Mouse (Mus musculus) C3H10T1/2 (cell line): ENCODE data around the gene Klk1b24. TPM values are rescaled to one million over a fixed set of nuclear protein-coding genes. Genes with fewer than 3 reads are reported as not detected.

Source experiments
- polyA plus RNA-seq, 2 experiments: library from polyadenylated mRNA; unstranded; fragments of >200 nt; fragmentation: generic; extraction: Trizol; gene quantifications; one replicate each; pipeline ENCODE4 v1.2.1; 2012; ENCODE audit warnings: missing spikeins in 2 of 2

Klk1b24 gene
- under 1 TPM in 1 of 2 experiments, not detected in 1; 0.08 TPM for polyA plus RNA-seq

DNA sequence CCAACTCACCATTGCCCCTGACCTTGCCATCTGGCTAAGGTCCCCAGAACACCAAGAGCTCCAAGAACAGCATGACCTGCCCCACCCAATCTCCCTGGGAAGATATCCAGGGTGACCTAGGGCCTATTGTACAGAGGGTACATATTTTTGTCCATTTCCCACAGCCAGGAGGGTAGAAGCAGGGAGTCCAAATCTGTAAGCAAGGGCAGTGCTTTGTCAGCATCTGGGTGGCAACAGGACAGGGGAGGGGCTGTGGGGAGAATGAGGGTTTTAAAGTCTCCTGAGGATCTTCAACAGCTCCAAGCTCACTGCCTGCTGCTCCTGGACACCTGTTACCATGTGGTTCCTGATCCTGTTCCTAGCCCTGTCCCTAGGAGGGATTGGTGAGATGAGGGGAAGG is at the start of gene Klk1b24:
Klk1b24 (plus strand) TSS at position 301 of the 400 bp plus-strand sequence.

GRCm38 (mm10) chr7:44197891-44198290 is 9.9 kb downstream of the Klk1b24 start, which contains the start of gene Klk1b3:
Gene Klk1b3 (plus strand): TSS chr7:44198191.

GRCm38 (mm10) chr7:44207135-44207534 is 19.1 kb downstream of the Klk1b24 start, which contains the start of gene Klk1b4:
Gene Klk1b4 (plus strand): TSS chr7:44207435.

GRCm38 (mm10) chr7:44215645-44216044 is 27.6 kb downstream of the Klk1b24 start, which contains the start of gene Klk1b5:
Gene Klk1b5 (plus strand): TSS chr7:44215945.

GRCm38 (mm10) chr7:44225076-44225475 is 37.0 kb downstream of the Klk1b24 start, which contains the start of gene Klk1:
Gene Klk1 (plus strand): TSS chr7:44225360.

GRCm38 (mm10) chr7:44235909-44236308 is 47.9 kb downstream of the Klk1b24 start, which contains the start of gene Gm36864:
Gene Gm36864 (plus strand): TSS chr7:44236177.

Other genes with a start within 250 kb of the Klk1b24 start
- not detected for gene Klk1b8, start 237.6 kb upstream of the Klk1b24 start, polyA plus RNA-seq
- not detected for gene Klk1b1, start 221.5 kb upstream of the Klk1b24 start, polyA plus RNA-seq
- not detected for gene Klk1b9, start 212.2 kb upstream of the Klk1b24 start, polyA plus RNA-seq
- gene Klk1b11, start 192.4 kb upstream of the Klk1b24 start, polyA plus RNA-seq = not detected
- not detected for gene Klk1b26, start 176.1 kb upstream of the Klk1b24 start, polyA plus RNA-seq
- gene Klk1b27, start 135.9 kb upstream of the Klk1b24 start, polyA plus RNA-seq = not detected
- not detected for gene Klk1b21, start 85.9 kb upstream of the Klk1b24 start, polyA plus RNA-seq
- under 1 TPM in 1 of 2 experiments, not detected in 1; 0.44 TPM for gene Klk1b22, start 75.6 kb upstream of the Klk1b24 start, polyA plus RNA-seq
- not detected for gene Klk1b16, start 51.5 kb upstream of the Klk1b24 start, polyA plus RNA-seq
- not detected for gene Klk1b3, start 10.0 kb downstream of the Klk1b24 start, polyA plus RNA-seq
- not detected for gene Klk1b4, start 19.2 kb downstream of the Klk1b24 start, polyA plus RNA-seq
- not detected for gene Klk1b5, start 27.7 kb downstream of the Klk1b24 start, polyA plus RNA-seq
- gene Klk1, start 37.1 kb downstream of the Klk1b24 start, polyA plus RNA-seq = not detected
- gene Gm36864, start 47.9 kb downstream of the Klk1b24 start, polyA plus RNA-seq = not detected
- gene 1700028J19Rik, start 58.5 kb downstream of the Klk1b24 start, polyA plus RNA-seq = under 1 TPM; 0.89 to 0.97 TPM
- gene 2410002F23Rik, start 58.5 kb downstream of the Klk1b24 start, polyA plus RNA-seq = 10 to 100 TPM; 21.2 to 41.3 TPM
- under 1 TPM in 1 of 2 experiments, not detected in 1; 0.04 TPM for gene Acp4, start 69.1 kb downstream of the Klk1b24 start, polyA plus RNA-seq
- gene Gm15517, start 73.2 kb downstream of the Klk1b24 start, polyA plus RNA-seq = not detected
- gene Clec11a, start 118.7 kb downstream of the Klk1b24 start, polyA plus RNA-seq = 1 to 10 TPM in 1 of 2 experiments, under 1 TPM in 1; 0.39 to 2.5 TPM
- under 1 TPM in 1 of 2 experiments, not detected in 1; 0.07 TPM for gene Shank1, start 122.0 kb downstream of the Klk1b24 start, polyA plus RNA-seq
- gene Syt3, start 195.9 kb downstream of the Klk1b24 start, polyA plus RNA-seq = under 1 TPM; 0.01 to 0.21 TPM
- under 1 TPM; 0.04 to 0.28 TPM for gene 1700008O03Rik, start 197.6 kb downstream of the Klk1b24 start, polyA plus RNA-seq
- under 1 TPM; 0.01 to 0.22 TPM for gene Lrrc4b, start 240.8 kb downstream of the Klk1b24 start, polyA plus RNA-seq